Mouse (Mus musculus) embryonic fibroblast, embryonic 13.5 days (primary cell): ENCODE measurements at regions not wholly inside any gene's neighbourhood (a gene's known extent, or its start where the extent isn't known, plus 50 kb on each side); places are given as distances from the start of the nearest gene placed in this dataset.

Source experiments
- CTCF ChIP-seq: IDR thresholded peaks from 2 replicates; pipeline ENCODE4 v1.5.1; 2011; ENCODE audit warnings: mild to moderate bottlenecking, control low read depth, low read length, moderate library complexity, borderline replicate concordance; ENCODE audit not compliant: insufficient read depth
- POLR2A ChIP-seq: IDR thresholded peaks from 2 replicates; pipeline ENCODE4 v1.6.1; 2011; ENCODE audit warnings: low read depth, mild to moderate bottlenecking, control low read depth, low read length, moderate library complexity

- TF ChIP-seq CTCF (peak; percentile 22; the same call in 1 of the 2 replicates), POLR2A (no peak)
Measured at GRCm38 (mm10) chr15:97612325-97612724, 93.3 kb downstream of the Rpap3 start.
